Mouse (Mus musculus) right cerebral cortex, postnatal 4 days (tissue): ENCODE data around the gene Acap1.
"Not testable (repeated sequence)": the region's sequence is repeated elsewhere in the genome, so short reads cannot be mapped to it uniquely, and the experiment has no call there.

Experiments used
- DNase-seq: peaks from one replicate; pipeline ENCODE4 v3.0.0-alpha.2; 2022

Gene Acap1

DNA sequence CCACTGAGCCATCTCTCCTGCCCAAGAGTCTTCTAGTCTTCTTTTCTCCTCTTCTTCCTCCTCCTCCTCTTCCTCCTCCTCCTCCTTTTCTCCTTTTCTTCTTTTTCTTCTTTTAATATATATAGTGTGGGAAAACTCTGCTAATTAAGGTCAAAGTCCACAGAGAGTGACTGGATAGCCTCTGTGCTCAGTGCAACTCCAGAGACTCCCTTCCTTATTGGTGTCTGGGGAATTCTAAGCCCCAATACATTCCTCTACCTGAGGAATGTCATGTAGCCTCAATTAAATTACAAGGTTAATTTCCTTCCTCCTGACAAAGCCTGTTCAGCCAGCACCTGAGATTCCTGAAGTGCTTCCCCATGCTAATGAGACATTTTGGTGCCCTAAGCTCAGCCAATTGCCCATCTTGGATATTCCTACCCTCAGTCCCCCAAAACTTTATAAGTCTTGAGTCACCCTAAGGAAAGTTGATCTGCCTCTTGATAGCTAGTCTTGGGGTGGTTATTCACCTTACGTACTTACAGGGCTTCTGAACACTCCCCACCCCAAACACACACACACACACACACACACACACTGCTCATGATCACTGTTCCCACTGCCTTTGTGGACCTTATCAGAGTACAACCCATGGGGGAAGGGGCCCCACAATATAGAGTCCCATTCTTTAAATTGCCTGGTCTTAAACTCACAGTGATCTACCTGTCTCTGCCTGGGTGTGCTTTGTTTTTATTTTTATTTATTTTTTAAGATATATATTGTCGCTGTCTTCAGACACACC lies 24.9 kb downstream of the Acap1 start:
- no peak for DNase-seq

GRCm38 (mm10) chr11:69867335-69867734 lies 28.0 kb downstream of the Acap1 start:
- no peak for DNase-seq

GRCm38 (mm10) chr11:69865561-69865960 lies 29.8 kb downstream of the Acap1 start:
- DNase-seq, result no peak

GRCm38 (mm10) chr11:69864138-69864860 lies 31.0 kb downstream of the Acap1 start:
- DNase-seq, result no peak

- not testable (repeated sequence) for DNase-seq
These were observed 31.6 kb downstream of the Acap1 start for GRCm38 (mm10) chr11:69863729-69864128.

- DNase-seq, result no peak
These were observed 37.0 kb downstream of the Acap1 start, which contains the start of gene Tnk1 for GRCm38 (mm10) chr11:69858113-69858998. Gene Tnk1 (minus strand): TSS chr11:69858730.

- peak; percentile 39 for DNase-seq
These were observed 40.0 kb downstream of the Acap1 start for GRCm38 (mm10) chr11:69855347-69855746.

DNA sequence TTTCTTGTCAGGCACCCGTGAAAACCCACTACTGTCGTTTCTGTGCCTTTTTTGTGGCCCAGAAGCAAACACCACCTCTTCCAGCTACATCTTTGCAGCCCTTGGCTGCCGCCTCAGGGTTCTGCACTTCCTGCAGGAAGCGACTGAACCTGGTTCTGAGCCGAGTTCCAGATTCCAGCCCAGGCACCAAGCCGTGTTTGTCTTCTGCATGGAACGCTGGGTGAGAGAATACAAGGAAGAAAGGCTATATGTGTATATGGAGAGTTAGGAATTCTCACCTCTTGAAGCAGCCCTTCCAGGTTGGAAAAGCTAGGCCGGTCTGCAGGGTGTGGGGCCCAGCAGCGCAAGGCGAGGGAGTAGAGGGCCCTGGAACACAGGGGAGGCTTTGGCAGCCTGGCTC lies 40.7 kb downstream of the Acap1 start:
- DNase-seq, result no peak

- no peak for DNase-seq
These were observed 41.3 kb downstream of the Acap1 start for GRCm38 (mm10) chr11:69853994-69854393.

- no peak for DNase-seq
These were observed 44.6 kb downstream of the Acap1 start for GRCm38 (mm10) chr11:69850754-69851153.

- no peak for DNase-seq
These were observed 45.5 kb downstream of the Acap1 start for GRCm38 (mm10) chr11:69849884-69850283.

DNA sequence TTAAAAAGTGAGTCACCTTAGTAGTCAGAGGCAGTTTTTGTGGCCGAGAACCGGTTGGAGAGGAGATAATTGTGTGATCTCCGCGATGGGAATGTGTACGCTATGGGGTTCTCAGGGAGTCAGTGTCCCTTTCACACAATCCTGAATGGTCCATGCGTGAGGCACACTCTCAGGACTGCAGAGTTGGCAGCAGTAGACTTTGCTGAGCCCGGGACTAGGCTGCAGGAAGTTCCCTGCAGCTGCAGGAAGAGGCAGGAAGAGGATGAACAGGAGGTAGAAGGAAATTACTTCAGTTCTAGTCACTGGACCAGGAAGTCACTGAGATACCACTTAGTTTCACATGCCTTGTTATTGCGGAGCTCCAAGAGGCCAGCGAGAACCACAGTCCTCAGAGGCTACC lies 46.2 kb downstream of the Acap1 start:
- DNase-seq, result no peak

GRCm38 (mm10) chr11:69848021-69848420 lies 47.3 kb downstream of the Acap1 start:
- no peak for DNase-seq

DNA sequence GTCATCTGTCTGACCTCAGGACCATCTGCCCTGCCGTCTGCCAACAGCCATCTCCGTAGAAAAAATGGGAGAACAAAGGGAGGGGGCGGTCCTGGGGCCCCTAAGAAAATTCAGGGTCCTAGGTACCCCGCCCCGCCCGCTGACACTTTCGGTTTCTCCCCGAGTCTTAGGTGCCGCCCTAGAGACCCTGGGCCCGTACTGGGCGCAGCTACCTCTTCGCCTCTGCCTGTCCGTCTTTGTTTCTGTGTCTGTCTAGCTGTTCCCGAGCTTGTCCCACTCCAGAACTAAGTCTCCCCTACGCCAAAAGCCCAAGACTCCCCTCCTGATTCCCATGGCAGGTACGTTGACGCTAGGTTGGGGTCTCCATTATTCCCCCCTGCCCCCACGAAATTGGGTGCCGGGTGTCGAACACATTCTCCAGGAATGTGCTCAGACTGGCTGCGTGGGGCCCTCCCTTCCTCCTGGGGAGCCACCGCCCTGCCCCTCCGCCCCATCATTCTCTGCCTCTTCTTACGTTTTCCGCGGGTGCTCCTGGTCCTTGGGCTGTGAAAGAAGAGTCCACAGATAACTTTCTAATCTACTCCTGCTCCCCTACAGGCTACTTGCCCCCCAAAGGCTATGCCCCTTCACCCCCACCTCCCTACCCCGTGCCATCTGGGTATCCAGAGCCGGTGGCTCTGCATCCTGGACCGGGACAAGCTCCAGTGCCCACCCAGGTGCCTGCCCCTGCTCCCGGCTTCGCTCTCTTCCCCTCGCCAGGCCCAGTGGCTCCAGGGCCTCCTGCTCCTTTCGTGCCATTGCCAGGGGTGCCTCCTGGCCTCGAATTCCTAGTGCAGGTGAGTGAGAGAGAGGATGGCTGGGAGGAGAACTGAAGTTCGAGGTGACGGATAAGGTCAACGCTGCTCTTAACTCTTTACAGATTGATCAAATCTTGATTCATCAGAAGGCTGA lies 48.3 kb downstream of the Acap1 start:
- no peak for DNase-seq

DNA sequence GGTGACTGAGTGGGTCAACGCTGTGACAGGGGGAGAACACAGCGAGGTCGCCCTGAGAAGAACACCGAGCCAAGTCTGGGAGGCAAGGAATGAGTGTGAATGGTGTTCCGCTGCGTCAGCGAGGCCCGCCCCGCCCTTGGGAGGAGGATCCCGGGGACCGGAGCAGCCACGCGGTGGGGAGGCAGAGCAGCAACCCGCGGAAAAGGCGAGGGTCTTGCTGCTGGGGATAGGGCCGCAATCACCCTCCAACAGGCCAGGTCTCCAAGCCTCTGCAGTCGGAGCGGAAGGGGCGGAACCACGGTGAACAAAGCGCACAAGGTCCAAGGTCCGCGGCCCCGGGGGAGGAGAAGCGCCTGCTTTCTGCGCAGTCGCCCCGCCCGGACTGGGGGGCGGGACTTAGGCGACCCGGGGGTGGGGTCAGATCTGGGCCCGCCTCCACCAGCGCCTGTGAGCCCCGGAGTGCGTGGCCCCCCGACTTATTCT lies 49.1 kb downstream of the Acap1 start, which contains the start of gene Plscr3:
TSS of gene Plscr3 (plus strand) at position 179 of the 483 bp plus-strand sequence.
- DNase-seq, result peak; percentile 83

GRCm38 (mm10) chr11:69838714-69839104 lies 56.6 kb downstream of the Acap1 start:
- no peak for DNase-seq

DNA sequence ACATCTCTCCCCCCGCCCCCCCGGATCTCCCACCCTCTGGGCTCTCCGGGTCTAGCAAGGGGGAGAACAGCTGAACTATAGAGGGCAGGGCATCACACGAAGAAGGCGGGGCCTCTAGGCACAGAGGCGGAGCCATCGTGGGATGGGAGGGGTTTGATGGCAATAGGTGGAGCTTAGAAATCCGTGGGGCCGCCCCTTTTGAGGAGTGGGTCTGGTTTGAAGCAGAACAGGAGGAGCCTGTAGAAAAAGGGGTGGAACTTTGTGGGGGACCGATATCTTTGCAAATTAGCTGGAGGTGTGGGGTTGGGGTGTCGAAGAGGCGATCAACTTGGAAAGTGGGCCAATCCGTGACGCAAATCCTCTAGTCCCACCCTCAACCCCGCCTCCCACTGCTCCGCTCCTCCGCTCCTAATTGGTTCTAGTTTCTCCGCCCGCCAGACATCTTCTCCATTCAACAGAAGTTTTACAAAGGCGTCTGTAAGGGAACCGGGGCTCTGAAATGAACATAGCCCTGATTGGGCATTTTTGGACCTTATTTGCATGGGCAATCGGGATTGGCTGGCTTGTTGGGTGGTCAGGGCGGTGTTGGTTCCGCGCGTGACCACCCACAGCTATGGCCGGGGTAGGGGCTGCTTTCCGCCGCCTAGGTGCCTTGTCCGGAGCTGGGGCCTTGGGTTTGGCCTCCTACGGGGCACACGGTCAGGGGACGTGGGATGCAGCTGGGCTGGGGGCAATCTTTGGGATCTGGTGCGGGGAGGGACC lies 57.2 kb downstream of the Acap1 start, which contains the start of gene Tmem256:
TSS of gene Tmem256 (plus strand) at position 563 of the 762 bp plus-strand sequence.
- peak; percentile 90 for DNase-seq

GRCm38 (mm10) chr11:69837604-69837951 lies 57.8 kb downstream of the Acap1 start, which contains the start of gene Nlgn2:
Gene Nlgn2 (minus strand): TSS chr11:69837784.
- DNase-seq, result no peak

DNA sequence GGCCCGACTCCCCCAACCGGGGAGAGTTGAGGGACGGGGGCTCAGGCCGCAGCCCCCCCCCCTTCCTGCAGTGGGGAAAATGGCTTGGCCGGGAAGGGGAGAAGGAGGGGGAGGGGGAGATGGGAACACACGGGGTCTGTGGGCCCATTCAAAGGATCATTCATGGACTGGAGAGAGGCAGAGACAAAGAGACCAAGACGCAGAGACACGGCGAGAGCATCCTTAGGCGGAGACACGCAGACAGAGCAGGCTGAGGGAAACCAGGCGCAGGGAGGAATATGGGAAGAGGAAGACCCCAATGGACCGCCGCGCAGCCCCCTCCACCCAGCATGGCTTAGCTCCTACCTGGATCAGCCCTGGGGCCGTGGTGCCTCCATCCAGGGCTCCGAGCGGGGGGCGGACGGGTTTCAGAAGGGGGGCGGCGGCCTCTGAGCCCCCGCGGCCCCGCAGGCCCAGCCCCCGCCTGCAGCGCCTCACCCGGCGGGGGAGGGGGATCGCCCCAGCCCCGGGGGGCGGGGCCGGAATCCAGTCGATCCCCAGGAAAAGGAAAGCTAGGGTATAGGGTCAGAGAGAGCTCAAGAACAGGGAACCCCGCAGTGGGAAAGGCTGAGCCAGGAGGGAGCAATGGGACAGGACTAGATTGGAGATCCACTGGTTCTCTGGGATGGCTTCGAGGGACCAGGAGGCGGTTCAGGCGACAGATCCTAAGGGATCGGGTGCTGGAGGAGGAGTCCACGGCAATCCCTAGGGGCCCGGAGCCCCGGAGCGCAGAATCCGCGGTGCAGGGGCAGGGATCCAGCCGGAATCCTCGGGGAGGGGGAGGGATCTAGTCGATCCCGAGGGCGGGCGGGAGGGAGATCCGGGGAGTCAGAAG lies 58.4 kb downstream of the Acap1 start:
- DNase-seq, result peak; percentile 61

DNA sequence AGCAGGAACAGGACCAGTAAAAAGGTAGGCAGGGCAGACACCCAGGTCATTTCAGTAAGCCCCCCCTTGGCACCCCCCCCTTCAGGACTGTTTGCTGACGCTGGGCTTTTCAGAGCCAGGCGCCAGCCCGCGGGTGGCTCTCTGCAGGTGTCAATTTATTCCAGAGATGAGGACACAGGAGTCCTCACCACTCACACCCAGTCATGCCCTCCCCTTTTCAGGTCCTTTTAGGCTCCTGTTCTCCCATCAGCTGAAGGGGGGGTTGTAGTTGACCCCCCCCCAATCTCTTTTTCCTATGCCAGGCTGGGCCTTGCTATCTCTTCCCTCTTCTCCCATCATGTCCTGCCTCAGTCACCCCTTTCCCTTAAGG lies 59.4 kb downstream of the Acap1 start:
- DNase-seq, result no peak
